Mouse (Mus musculus) forebrain, postnatal 0 days (tissue): ENCODE measurements at regions not wholly inside any gene's neighbourhood (a gene's known extent, or its start where the extent isn't known, plus 50 kb on each side); places are given as distances from the start of the nearest gene placed in this dataset.

Experiments
- ATAC-seq: fragments of 200-750 bp; cut with Nextera tagmentation; 2 replicates; pipeline ENCODE4 v1.8.0; 2017; ENCODE audit warnings: mild to moderate bottlenecking, moderate library complexity
- DNase-seq: peaks from one replicate; pipeline ENCODE4 v3.0.0-alpha.2; 2015
- H3K27ac ChIP-seq: fragments of 300-500 bp; sonication (generic); 2 replicates; pipeline ENCODE4 v1.5.1; 2014; ENCODE audit warnings: low read depth, mild to moderate bottlenecking, antibody characterized with exemption, low read length, moderate library complexity, mixed read lengths
- H3K27me3 ChIP-seq: fragments of 300-500 bp; sonication (generic); 2 replicates; pipeline ENCODE4 v1.6.1; 2014; ENCODE audit warnings: mild to moderate bottlenecking, low read length, mixed read lengths; ENCODE audit not compliant: insufficient read depth
- H3K36me3 ChIP-seq: fragments of 300-500 bp; sonication (generic); 2 replicates; pipeline ENCODE4 v1.6.1; 2014; ENCODE audit warnings: mild to moderate bottlenecking, moderate library complexity; ENCODE audit not compliant: insufficient read depth
- H3K4me1 ChIP-seq: fragments of 300-500 bp; sonication (generic); 2 replicates; pipeline ENCODE4 v1.6.1; 2014; ENCODE audit warnings: antibody characterized with exemption; ENCODE audit not compliant: insufficient read depth
- H3K4me2 ChIP-seq: fragments of 300-500 bp; sonication (generic); 2 replicates; pipeline ENCODE4 v1.6.1; 2014; ENCODE audit warnings: low read depth, mild to moderate bottlenecking, moderate library complexity
- H3K4me3 ChIP-seq: fragments of 300-500 bp; sonication (generic); 2 replicates; pipeline ENCODE4 v1.5.1; 2014; ENCODE audit warnings: low read depth, low read length, mixed read lengths
- H3K9ac ChIP-seq: fragments of 300-500 bp; sonication (generic); 2 replicates; pipeline ENCODE4 v1.6.1; 2014; ENCODE audit warnings: mild to moderate bottlenecking
- H3K9me3 ChIP-seq: fragments of 300-500 bp; sonication (generic); 2 replicates; pipeline ENCODE4 v1.6.1; 2016; ENCODE audit warnings: low read length
- CTCF ChIP-seq: sonication (generic); IDR thresholded peaks from 2 replicates; pipeline ENCODE4 v1.5.1; 2016; ENCODE audit warnings: antibody characterized with exemption, control low read depth, low read depth
- WGBS: fragments of 180-500 bp; shearing (Covaris S2); extraction: QIAGEN DNeasy Blood & Tissue Kit; methylation state at CpG from one replicate; pipeline ENCODE4 v1.1.7; 2014; 5-methylcytosine and 5-hydroxymethylcytosine counted together

- Histone ChIP-seq H3K27me3 (no peaks in the 10 kb centered on the region), H3K9me3 (no peaks in the 10 kb centered on the region), H3K27ac (no peak overlapping the region), H3K36me3 (no peaks in the 10 kb centered on the region), H3K4me3 (no peak overlapping the region), H3K4me1 (no peaks in the 10 kb centered on the region), H3K4me2 (no peak overlapping the region), H3K9ac (no peak overlapping the region)
- TF ChIP-seq CTCF: no peak
- 25% methylated on average over 12 of the region's 12 CpGs for WGBS
- ATAC-seq: 0 out of 2 replicates have a peak, but pooled peaks have one; percentile 27
- peak; percentile 3 for DNase-seq
Measured at GRCm38 (mm10) chr13:44622661-44623355, 106.5 kb upstream of the Jarid2 start.

GRCm38 (mm10) chr13:44624716-44625115, 104.6 kb upstream of the Jarid2 start:
- no peak overlapping the region for H3K4me3 ChIP-seq
- H3K27me3 ChIP-seq: no peaks in the 10 kb centered on the region
- no peaks in the 10 kb centered on the region for H3K9me3 ChIP-seq
- no peak for TF ChIP-seq CTCF
- H3K4me2 ChIP-seq: no peak overlapping the region
- WGBS: 37% methylated on average over 13 of the region's 13 CpGs
- no peaks in the 10 kb centered on the region for H3K36me3 ChIP-seq
- no peaks in the 10 kb centered on the region for H3K4me1 ChIP-seq
- ATAC-seq (no peak), DNase-seq (no peak)
- no peak overlapping the region for H3K27ac ChIP-seq
- H3K9ac ChIP-seq: no peak overlapping the region

- Histone ChIP-seq H3K27ac (no peak overlapping the region), H3K27me3 (no peaks in the 10 kb centered on the region), H3K36me3 (no peaks in the 10 kb centered on the region), H3K9me3 (no peaks in the 10 kb centered on the region), H3K4me1 (no peaks in the 10 kb centered on the region), H3K4me2 (no peak overlapping the region), H3K9ac (no peak overlapping the region), H3K4me3 (no peak overlapping the region)
- no peak for DNase-seq
- ATAC-seq: no peak
- no peak for TF ChIP-seq CTCF
- 67% methylated on average over 7 of the region's 7 CpGs for WGBS
Measured at GRCm38 (mm10) chr13:44625792-44626191, 103.5 kb upstream of the Jarid2 start.

- no peaks in the 10 kb centered on the region for H3K9me3 ChIP-seq
- no peak for ATAC-seq
- H3K4me3 ChIP-seq: no peak overlapping the region
- no peak for TF ChIP-seq CTCF
- no peak overlapping the region for H3K9ac ChIP-seq
- no peak overlapping the region for H3K27ac ChIP-seq
- no peaks in the 10 kb centered on the region for H3K4me1 ChIP-seq
- H3K4me2 ChIP-seq: no peak overlapping the region
- no peak for DNase-seq
- H3K36me3 ChIP-seq: no peaks in the 10 kb centered on the region
- no peaks in the 10 kb centered on the region for H3K27me3 ChIP-seq
- 53% methylated on average over 11 of the region's 11 CpGs for WGBS
Measured at GRCm38 (mm10) chr13:44626806-44627205, 102.5 kb upstream of the Jarid2 start.

- no peak for ATAC-seq
- H3K4me3 ChIP-seq: no peak overlapping the region
- H3K27me3 ChIP-seq: no peaks in the 10 kb centered on the region; the same call in 1 of the 2 replicates
- no peak for DNase-seq
- H3K4me2 ChIP-seq: no peak overlapping the region
- H3K36me3 ChIP-seq: no peaks in the 10 kb centered on the region
- TF ChIP-seq CTCF: no peak
- no peak overlapping the region for H3K27ac ChIP-seq
- H3K9me3 ChIP-seq: no peaks in the 10 kb centered on the region
- H3K4me1 ChIP-seq: no peaks in the 10 kb centered on the region
- H3K9ac ChIP-seq: no peak overlapping the region
- WGBS: 69% methylated on average over 6 of the region's 6 CpGs
Measured at GRCm38 (mm10) chr13:44630061-44630460, 99.2 kb upstream of the Jarid2 start.

- no peak overlapping the region for H3K9ac ChIP-seq
Measured at GRCm38 (mm10) chr13:44634616-44635015, 94.7 kb upstream of the Jarid2 start.

GRCm38 (mm10) chr13:44635221-44636007, 93.9 kb upstream of the Jarid2 start:
- ATAC-seq: no peak
- Histone ChIP-seq H3K4me3 (no peak overlapping the region), H3K27ac (no peak overlapping the region), H3K4me2 (no peak overlapping the region), H3K4me1 (no peaks in the 10 kb centered on the region), H3K9ac (no peak overlapping the region), H3K36me3 (no peaks in the 10 kb centered on the region), H3K9me3 (no peaks in the 10 kb centered on the region), H3K27me3 (no peaks in the 10 kb centered on the region; the same call in 1 of the 2 replicates)
- WGBS: 15% methylated on average over 11 of the region's 12 CpGs
- DNase-seq: no peak
- no peak for TF ChIP-seq CTCF

More at GRCm38 (mm10) chr13:44634616-44635015, 94.7 kb upstream of the Jarid2 start:
- Histone ChIP-seq H3K4me1 (no peaks in the 10 kb centered on the region), H3K4me3 (no peak overlapping the region), H3K4me2 (no peak overlapping the region), H3K27me3 (no peaks in the 10 kb centered on the region; the same call in 1 of the 2 replicates), H3K27ac (no peak overlapping the region), H3K9me3 (no peaks in the 10 kb centered on the region), H3K36me3 (no peaks in the 10 kb centered on the region)
- ATAC-seq: no peak
- no peak for TF ChIP-seq CTCF
- 18% methylated on average over 11 of the region's 11 CpGs for WGBS
- DNase-seq: no peak
